Mouse (Mus musculus): ENCODE measurements at regions not wholly inside any gene's neighbourhood (a gene's known extent, or its start where the extent isn't known, plus 50 kb on each side); places are given as distances from the start of the nearest gene placed in this dataset.

DNA sequence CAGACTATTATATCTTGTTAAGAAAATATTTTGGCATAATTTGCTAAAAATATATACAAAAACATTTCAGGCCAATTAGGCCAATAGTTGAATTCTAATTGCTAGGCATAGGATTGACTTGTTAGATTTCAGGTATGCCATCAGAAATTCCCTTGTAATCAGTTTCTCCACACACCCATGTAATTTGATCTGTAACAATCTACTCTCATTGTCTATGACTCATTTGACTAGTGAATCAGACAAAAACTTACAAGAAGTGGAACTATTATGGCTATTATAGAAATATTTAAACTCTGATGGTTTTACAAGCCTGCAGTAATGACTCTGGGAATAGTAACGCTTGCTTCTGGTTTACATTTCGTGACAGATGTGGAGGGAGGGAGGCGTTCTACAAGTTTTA lies 338.9 kb upstream of the Ptbp2 start:
- DNase-seq (ENCODE audit: low spot score in 2 of 2): no peak

DNA sequence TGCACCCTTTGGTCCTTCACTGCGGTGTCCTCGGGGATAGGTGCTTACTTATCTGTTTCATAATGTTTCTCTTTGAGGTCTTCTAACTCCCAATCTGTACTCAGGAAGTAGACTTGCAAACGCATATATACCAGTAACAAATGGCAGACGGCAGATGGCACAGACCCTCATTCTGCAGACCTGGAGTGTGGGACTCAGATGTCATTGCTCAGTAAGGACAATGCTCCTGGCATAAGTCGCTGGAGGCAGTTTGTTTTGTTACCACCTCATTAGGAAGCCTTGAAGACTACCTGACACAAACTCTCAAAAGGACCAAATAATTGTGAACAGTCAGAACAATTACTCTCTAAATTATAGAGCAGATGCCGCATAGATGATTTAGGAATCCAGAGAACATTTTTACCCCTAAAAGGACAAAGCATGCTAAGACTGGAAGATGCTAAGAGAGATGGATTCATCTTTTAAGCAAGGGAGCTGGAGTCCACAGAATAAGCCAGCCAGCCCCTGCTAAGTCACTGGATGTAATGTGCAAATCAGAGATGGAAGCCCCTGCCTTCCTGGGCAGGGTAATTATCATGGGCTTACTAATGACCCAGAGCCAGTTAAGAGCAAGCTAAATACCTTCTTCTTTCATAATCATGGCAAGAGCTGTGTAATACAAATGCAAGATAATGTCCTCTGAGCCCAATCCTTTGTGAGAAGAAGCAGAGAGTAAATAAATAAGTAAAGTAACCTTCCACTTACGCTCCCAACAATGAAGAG lies 299.1 kb upstream of the Ptbp2 start:
- no peak for DNase-seq (ENCODE audit: low spot score in 2 of 2)

DNA sequence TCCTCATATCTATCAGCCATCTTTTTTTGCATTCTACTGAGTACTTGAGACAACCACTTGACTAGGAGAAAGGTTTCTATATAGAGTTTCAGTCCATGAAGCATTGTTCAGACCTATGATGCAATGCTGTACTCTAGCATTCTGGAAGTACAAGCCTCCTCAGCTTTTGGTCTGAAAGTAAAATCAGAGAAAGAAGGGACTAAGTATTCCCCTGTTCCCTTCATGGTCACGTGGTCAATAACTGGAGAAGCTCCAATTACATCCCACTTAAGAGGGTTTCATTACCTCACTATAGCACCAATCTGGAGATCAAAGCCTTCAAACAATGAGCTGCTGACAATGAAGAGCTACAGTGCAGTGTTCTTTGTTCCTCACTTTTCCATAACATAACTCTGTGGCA lies 289.3 kb upstream of the Ptbp2 start:
- DNase-seq (ENCODE audit: low spot score in 2 of 2): no peak

DNA sequence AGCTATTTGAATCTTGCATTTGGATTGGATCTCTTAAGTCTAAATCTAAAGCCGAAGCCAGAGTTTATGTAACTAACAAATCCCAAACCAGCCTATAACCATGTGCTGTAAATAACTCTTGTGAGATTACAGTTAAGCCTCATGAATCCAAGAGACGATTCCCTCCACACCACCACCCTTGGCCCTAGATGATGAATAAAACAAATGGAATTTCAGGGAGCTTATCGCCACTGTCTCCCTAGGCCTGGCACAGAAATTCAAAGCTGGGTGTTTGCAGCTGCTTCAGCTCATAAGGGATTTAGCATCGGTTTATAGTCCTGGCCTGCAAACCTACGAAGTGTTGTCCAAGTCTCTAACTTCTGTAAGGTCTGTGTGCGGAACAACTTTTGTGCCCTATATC lies 281.4 kb upstream of the Ptbp2 start:
- peak; percentile 43 to 46 for DNase-seq (ENCODE audit: low spot score in 2 of 2)

DNA sequence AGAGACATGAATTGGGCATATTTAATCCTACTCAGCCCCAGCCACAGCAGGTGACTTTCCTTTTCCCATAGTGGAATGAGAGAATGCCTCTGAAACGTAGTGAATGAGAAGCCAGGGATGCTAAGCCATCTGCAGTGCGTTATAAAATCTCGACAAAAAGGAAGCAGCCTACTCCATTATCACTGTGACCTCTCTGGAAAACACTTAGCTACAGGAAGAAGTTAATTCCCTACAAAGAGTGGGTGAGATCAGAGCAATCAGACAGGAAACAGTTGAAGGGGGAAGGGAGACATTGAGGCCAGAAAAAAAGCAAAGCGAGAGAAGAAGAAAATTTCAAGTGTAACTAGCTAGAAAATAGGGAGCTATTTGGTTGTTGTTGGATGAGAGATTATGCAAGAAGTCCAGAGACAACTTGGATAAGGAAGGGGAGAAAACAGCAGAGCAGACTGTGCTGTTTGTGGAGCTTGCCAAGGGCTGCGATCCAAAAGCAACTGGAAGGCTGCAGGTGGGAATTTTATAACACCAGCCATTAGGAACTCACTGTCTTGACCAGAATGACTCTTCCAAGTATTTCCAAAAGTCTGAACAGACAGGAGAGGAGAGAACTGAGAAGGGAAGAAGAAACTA lies 280.7 kb upstream of the Ptbp2 start:
- DNase-seq (ENCODE audit: low spot score in 2 of 2): peak; percentile 61 to 70

DNA sequence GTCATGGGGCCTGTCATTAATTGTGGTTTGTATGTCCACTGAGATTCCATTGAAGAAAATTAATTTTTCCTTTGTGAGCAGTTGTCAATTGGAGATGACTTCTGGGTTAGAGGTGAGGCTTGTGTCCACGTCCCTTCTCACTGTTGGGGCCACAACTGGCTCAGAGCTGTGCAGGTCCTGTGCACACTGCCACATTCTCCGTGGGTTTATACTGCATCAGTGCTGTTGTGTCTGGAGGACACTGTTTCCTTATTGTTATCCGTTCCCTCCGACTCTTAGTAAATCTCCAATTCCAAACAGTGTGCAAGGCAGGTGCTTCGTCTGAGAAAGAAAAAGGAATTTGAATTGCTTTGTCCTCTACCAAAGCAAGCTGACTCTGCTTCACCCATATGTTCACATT lies 278.0 kb upstream of the Ptbp2 start:
- no peak for DNase-seq (ENCODE audit: low spot score in 2 of 2)

DNA sequence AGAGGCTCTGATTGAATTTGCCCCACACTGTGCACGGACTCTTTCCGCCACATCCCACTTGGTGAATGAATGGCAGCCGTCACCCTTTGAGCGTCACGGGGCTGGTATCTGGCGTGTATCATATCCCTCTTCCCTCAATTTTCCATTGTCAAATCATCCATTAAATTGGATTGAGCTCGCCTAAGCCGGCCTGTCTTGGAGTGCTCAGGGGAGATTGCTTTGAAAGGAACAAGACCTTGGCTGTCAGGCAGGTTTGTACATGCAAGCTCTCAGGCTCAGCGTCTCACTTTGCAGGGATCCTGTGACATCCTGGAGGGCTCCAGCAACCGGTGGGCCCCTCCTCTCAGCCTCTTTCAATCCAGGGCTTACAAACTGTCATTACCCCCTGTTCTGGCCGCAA lies 275.7 kb upstream of the Ptbp2 start:
- DNase-seq (ENCODE audit: low spot score in 2 of 2): no peak

DNA sequence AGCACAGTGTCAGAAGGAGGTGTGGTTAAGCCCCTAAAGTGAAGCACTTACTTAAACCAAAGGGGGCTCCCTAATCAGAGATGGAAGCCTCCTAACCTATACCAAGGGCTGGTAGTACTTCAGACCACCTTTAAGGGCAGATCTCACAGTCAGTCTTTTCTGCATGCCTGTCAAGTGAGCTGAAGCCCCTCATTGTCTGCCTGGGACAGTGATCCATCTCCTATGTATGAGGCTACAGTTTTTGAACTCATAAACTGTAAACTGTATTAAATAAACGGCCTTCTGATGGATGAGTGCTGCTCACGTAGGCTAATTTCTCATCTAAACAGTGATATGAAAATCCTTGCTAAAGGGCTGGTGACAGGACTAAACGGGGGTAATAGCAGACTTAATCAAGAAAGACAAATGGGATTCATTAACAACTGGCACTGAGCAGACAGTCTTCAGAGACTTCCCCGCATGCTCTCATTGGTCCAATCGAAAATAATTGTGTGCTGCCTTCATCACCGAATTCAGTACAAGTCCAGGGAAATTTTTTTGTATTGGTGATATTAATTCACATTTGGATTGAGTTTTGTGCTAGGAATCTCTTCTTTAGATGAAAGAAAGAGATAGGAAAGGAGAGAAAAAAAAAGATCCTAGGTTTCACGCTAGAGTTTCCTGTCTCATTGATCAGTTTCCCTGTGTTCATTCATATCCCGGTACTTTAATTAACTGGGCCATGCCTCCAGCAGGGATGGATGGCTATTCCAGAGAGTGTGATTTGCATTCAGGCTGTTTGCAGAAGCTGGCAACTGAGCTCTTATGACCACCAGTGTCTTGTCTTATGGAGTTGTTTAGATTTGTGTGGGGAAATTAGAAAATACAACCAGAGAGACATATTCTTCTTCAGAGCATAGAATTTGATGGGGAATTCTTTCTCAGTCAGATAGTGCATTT lies 271.2 kb upstream of the Ptbp2 start:
- DNase-seq (ENCODE audit: low spot score in 2 of 2): no peak

DNA sequence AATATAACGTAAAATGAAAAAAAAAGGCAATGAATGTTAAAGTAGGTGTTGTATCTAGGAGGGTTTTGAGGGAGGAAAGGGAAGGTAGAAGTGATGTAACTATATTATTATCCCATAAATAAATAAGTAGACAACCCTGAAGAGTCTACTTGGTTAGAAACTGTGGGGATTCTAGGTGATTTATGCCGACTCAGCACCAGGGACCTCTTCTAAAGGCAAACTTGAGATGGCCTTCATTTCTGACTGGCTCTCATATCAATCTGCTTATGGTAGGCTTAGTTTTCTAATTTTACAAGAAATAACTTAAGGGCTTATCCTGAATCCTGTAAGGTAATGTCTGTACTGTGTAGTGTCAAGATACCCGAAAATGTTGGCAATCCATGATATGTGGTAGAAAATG lies 263.0 kb upstream of the Ptbp2 start:
- DNase-seq (ENCODE audit: low spot score in 2 of 2): no peak

DNA sequence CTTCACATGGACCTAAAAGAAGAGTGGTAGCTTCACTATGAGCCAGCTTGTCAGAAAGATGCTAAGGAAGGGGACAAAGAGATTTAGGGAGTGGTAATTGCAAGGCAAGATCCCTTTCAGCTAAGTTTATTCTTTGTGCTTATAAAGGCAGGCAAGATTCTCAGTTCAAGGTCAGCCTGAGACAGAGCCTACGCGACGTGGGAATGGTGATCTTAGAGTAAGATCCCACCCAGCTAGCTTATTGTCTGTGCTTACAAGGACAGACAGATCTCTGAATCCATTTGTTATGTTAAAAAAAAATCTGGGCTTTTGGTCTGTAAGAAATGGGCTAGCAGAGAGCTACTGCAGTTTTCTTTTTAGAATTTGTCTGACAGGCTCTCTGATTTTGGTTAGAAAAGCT lies 253.3 kb upstream of the Ptbp2 start:
- DNase-seq (ENCODE audit: low spot score in 2 of 2): no peak

DNA sequence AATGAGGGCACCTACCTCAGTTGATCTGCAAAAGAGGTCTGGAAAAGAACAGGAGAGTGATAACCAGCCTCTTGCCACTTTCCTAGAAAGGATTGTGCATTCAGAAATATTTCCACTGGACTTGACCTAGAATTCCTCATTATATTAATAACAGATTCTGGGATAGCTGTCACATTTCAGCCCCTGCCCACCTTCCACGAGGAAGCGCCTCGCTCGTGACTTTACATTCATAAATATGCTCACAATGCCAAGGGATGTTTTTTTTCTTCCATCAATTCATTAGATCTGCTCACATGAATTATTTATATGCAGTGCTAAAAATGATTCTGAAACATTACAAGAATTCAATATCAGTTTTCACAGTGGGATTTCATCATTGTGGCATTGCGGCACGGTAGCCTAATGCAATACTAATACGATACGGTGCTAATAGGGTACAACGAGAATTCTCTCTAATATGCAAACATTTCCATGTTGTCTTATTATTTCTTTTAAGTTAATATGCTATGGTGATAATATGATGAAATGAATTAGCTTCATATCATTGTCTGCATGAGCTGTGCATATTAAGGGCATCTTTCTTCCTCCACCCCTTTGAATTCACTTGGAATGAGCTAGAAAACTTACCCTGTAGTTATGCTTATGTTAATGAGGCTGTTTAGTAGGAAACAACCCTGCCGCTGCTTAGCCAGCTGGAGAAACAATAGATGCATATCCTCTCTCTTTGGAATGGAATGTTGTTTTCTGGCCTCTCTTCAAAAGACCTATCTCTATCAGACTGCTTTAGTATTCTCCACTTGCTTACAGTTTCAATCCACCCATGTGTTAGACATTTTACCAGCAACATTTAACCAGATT lies 235.8 kb upstream of the Ptbp2 start:
- no peak for DNase-seq (ENCODE audit: low spot score in 2 of 2)

DNA sequence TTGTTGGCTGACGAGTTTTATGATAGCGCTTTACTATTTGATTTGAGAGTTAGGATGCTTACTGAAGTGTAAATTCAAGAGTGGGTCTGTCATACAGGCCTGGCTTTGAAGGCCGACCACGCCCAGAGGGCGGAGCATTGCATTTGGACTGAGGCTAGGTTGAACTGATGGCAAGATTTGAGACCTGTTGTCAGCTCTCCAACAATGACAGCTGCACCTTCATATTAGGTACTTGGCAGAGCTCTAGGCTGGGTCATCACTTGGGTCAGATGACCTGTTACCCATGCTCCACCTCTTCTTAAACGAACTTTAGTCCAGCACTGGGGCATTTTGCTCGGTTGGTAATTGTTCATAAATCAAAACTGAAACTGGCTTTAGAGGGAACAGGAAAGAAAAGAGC lies 231.1 kb upstream of the Ptbp2 start:
- no peak for DNase-seq (ENCODE audit: low spot score in 2 of 2)

DNA sequence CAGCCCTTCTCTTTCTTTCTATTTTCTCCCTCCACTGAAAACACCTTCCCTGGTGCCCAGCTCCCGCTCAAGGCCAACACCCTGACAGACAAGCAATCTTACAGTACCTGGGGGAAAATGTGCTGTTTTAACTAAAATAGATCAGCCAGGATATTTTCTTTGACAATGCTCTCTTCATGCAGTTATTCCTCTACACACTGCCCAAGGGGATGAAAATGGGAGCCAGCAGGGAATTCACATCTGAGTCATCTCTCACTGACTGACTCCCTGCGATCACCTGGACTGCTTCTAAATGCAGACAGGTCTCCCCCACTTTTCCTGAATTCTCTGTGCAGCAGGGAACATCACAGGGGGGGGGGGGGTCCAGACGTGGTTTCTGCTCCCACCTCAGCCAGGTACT lies 227.6 kb upstream of the Ptbp2 start:
- DNase-seq (ENCODE audit: low spot score in 2 of 2): no peak

DNA sequence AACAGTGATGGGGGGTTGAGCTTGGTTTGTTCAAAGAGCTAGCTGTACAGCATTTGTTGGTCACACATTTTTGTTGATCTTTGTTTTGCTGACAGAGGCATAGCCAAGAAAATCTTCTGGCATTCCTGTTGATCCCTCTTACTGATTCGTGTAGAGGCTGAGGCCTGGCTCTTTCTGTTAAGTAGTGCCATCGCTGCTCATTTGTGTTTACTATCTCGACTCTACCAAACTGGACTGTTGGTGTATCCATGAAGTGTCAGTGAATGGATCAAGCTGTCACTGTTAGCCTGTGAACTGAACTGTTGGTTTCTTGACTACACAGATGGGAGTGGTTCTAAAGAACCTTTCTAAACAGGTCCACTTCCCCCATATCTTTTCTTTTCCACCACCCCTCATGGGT lies 223.8 kb upstream of the Ptbp2 start:
- no peak for DNase-seq (ENCODE audit: low spot score in 2 of 2)

DNA sequence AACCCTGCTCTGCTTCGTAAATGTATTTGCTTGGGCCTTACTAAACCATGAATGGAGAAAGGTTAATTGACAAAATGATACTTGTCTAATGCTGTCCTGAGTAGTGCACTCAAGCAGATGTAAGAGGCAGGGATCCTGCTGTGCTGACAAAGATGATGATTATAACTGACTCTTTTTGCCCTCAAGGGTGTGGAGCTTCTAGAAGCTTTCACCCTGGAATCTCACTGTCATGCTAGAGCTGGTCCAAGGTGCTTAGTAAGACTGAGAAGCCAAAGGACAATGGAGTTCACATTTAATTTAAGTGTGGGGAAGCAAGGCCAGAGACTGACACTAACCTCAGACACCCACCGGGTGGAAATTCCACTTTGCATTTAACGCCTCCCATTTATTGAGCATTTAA lies 220.3 kb upstream of the Ptbp2 start:
- no peak for DNase-seq (ENCODE audit: low spot score in 2 of 2)

DNA sequence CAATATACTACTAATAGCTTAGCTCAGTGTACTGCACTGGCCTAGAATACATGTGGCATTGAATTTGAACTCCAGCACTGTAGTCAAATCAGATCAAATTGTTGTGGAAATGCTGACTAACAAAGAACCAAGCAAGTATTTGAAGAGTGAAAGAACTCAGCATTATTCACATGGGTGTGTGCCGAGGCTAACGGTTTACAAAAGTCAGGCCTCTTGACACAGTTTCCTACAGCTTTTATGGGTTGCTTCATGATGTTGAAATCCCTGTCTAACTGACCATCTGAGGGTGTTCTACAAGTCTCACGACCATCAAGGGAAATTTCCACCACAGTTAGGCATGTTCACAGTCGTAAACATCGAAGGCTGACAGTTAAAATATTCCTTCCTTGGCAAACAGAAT lies 216.0 kb upstream of the Ptbp2 start:
- no peak for DNase-seq (ENCODE audit: low spot score in 2 of 2)

DNA sequence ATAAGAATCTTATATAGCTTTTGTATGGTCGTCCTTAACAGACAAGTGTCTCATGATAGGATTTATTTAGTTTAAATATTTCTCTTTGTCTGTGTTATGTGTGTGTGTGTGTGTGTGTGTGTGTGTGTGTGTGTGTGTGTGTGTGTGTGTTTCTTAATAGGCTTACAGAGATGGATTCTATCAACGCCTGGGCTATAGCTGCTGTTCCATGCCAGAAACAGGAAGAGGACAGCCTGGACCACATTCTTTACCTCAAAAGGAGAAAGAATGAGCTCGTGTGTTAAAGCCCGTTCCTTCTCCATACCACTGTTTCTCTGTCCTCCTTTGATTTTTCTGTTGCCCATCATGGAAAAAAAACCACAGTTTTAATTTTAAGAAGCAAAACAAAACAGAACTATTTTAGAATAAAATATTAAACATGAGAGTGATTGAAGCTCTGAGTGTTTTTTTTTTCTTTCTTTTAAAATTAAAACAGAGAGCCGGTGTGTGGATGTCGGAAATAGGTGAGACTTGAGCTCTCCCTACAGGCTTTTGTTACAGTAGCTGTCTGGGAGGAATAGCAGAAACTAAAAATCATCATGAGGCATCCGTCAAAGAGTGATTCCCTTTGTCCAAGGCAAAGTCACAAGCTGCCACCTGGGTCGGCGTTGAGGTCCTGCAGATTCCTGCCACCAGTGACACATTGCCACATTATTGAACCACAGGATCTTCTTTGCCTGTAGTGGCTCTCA lies 212.2 kb upstream of the Ptbp2 start:
- DNase-seq (ENCODE audit: low spot score in 2 of 2): no peak

DNA sequence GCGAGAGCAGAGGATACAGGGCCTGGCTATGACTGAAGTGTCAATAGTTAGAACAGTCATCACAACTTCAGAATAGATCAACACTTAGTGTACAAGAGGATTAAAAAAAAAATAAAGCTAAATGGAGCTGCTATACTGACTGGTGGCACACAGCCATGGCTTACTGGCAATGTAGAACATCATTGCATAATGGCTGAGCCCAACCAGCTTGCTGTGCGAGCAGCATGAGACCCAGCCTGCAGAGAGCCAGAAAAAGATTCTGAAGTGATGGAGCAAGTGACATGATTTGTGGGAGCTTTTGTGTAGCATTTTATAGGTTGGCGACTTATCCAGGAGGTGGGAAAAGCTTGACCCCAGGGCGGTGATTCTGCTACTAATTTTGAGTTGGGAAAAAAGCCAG lies 211.5 kb upstream of the Ptbp2 start:
- peak; percentile 6 to 17 for DNase-seq (ENCODE audit: low spot score in 2 of 2)

DNA sequence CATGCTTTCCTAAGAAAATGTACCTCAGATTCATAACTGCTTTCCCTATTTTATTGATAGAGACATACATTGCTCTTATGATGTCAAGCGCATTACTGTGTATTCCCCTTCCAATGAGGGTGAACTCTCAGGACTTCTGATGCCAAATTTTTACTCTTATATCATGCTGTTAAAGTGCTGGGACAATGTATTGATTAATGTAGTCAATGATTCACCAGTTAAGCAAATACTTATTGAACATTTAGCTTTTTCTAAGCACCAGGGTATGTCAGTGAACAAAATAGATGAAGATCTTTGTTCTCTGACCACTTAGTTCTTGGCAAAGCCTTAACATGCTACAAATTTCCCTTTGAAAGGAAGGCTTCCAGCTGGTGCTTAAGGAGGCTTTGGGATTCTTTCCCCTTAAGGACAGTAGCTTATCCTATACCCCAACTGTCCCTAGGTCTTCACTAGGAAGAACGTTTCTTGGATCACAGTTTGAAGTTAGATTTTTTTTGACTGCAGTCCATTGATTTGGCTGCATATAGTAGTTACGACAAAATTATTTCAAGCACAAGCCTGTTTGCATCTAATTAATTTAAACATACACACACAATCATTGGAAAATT lies 203.1 kb upstream of the Ptbp2 start:
- no peak for DNase-seq (ENCODE audit: low spot score in 2 of 2)

DNA sequence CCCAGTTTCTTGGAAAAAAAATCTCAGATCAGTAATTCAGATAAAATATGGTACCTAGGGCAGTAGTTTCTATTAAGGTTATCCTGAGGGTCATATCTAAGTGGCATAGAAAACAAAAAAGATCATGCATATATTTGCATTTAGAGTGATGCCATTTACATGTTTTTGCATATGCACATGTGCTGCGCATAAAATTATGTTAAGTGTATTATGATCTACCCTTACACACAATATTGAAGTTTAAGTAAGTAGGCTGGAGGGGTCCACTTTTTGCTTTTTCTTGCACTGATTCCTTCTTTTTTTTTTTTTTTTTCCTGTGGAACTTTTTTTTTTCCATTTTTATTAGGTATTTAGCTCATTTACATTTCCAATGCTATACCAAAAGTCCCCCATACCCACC lies 193.1 kb upstream of the Ptbp2 start:
- DNase-seq (ENCODE audit: low spot score in 2 of 2): no peak

DNA sequence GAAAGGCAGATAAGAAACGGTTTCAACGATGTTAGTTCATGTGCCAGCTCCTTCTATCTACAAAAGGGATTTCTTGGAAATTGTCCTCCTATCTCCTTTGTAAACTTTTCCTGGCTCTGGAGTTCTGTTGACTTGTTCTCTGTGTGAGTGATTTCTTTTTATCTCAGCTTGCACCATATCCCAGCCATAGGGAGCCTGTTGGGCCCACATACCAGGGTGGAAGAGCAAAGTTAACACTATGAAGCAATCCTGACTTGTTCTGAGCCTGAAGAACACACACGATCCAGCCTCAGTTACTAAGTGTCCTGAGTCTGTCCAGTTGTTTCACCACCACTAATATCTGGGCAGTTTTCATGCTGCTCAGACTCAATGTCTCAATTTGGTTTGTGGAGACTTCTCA lies 192.1 kb upstream of the Ptbp2 start:
- DNase-seq (ENCODE audit: low spot score in 2 of 2): no peak
